Mouse (Mus musculus) left cerebral cortex, adult 11 months (tissue): ENCODE results near the gene Psmg1.

ENCODE experiments used
- DNase-seq: peaks from one replicate; pipeline ENCODE4 v3.0.0; 2022; ENCODE audit warnings: low spot score

Gene Psmg1

DNA sequence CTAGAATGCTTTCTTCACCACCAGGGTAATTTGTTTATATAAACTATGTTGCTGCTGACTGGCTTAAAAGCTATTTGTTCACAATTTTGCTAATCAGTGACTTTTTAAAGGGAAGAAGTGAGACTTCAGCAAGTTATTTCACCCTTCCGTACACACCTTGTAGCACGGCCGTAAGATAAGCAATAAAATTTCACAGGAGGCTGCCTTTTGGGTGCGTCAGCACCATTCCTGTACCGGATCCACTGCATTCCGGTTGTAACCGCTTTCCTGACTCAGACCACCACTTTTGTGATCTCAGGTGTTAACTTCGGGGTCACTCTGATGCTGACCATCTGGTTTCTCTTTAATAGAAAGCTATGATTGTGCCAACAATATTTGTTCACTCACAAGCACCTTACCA is 32.7 kb downstream of the Psmg1 start:
- no peak for DNase-seq

DNA sequence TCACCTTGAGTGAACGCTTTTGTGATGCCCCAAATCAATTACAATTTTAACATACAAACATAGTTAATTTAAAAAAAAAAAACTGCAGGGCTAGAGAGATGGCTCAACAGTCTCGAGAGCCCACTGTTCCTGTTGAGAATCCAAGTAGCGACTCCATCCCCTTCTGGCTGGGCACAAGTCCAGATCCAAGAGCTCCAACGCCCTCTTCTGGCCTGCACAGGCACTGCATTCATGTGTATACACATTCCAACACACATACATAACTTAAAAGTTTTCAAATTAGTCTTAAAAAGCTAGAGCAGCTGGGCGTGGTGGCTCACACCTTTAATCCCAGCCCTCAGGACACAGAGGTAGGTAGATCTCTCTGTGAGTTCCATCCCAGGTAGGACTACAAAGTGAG is 34.1 kb downstream of the Psmg1 start:
- DNase-seq: no peak

DNA sequence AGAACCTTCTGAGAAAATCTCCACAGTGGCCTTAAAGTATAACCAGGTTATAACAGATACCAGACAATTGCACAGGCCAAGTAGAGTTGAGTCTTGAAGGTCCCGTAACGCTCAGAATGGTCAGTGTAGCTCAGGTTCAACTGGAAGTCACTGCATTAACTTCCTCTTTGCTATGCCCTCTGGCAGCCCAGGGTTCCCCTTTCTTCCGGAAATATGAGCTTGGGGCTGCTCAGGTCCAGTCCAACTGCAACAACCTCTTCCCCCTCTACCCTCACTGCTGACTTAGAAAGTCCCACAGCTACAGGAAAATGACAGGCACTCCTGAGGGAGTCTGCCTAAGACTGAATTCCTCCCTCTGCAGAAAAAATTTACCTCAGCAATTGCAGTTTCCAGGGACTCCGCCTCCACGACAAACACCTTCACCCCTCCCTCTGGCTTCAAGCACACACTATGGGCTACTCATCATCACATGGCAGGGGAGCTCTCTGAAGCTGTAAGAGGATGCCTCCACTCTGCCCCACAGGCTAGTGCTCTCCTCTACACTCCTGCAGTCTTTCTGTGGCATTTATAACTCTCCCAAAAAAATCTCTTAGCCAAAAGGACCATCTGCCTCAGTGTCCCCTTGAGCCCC is 34.9 kb downstream of the Psmg1 start:
- DNase-seq: no peak

DNA sequence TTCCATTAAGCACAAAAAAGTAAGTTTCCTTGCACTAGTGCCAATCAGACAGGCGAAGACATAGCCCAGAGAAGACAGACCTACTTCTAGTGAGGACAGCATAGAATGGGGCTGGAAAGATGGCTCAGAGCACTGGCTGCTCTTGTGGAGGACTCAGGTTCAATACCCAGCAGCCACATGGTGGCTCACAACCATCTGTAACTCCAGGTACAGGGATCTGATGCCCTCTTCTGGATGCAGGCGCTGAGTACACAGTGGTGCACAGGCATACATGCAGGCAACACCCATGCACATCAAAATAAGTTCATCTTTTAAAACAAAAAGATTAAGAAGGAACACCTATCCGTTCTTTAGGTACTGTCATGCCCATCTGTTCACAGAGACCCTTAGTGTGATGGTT is 36.4 kb downstream of the Psmg1 start:
- DNase-seq: no peak

DNA sequence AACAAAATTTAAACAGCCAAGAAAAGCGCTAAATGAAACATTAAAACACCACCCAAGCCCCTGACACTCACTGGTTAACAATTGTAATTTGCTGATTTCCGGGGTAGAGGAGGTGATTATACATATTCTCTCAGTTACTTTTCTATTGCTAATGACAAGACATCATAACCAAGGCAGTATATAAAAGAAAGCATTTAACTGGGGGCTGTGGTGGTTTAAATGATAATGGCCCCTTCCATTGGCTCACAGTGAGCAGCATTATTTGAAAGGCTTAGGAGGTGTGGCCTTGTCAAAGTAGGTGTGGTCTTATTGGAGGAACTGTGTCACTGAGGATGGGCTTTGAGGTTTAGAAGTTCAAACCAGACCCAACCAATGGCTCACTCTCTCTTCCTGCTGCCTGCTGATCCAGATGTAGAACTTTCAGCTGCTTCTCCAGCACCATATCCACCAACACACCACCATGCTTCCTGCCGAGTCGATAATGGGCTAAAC is 37.6 kb downstream of the Psmg1 start:
- DNase-seq: no peak

DNA sequence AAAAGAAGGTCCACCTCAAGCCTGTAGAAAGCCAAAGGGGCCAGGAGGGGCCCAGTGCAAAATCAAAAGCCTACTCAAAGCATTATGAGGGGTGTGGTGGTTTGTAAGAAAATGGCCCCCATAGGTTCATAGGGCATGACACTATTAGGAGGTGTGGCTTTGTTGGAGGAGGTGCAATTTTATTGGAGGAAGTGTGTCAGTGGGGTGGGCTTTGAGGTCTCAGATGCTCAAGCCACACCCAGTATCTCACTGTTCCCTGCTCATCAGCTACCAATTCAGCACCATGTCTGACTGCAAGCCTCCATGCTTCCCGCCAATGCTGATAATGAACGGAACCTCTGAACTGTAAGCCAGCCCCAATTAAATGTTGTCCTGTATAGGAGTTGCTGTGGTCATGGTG is 39.3 kb downstream of the Psmg1 start:
- DNase-seq: no peak

DNA sequence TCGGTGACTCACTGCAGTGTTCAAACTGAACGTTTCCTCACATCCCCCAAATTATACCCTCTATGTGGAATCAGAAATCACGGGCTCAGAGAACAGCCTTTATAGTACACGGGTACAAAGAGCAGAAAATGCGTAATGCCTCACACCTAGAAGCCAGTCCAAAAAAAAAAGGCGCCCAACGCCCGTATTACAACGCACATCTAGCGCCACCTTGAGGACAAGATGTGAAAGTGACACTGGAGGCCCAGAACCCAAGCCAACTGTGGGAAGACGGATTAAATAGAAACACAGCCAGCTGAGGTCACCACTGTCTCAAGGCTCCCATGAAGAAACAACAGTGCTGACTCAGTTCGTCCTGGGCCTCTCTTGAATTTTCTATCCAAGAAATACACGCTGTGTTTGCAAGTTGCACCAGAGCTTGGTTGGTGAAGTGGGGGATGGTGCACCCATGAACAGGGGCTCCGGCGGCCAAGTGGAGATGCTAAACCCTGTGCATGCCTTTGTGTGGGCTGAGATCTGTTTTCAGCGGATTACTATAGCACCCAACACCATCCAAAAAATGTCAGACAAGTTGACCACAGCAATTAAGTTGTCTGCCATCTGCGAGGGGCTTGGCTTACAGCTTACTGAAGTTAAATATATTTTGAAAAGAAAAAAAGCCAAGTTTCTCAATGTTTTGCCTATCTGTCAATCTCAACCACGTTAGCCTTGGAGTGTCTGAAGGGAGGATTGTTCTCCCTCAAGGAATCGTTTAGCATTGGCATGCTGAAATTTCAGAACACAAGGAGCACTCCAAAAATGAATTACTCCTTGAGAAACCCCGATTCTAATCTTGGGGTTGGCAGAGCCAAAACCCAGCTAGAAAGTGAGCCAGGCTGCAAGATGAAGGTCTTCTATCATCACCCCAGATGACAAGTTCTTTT is 45.1 kb downstream of the Psmg1 start:
- DNase-seq: peak; percentile 67

DNA sequence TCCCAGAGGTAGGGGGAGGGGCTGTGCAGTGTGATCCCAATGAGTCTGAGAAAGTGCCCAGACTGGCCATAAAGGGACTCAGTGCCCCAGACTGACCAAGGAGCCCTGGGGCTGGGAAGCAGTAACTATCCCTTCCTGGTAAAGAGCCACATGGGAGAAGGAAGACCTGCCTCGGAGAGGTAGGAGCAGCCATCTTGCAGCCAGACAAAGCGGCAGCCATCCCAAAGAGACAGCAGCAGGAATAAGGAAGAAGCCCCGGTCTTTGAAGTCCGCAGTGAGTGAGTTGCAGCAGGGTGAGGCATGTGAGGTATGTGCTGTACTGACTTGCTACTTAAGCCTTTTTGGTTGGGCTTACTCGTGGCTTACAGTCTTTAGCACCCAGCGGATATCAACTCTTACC is 47.6 kb downstream of the Psmg1 start:
- no peak for DNase-seq

DNA sequence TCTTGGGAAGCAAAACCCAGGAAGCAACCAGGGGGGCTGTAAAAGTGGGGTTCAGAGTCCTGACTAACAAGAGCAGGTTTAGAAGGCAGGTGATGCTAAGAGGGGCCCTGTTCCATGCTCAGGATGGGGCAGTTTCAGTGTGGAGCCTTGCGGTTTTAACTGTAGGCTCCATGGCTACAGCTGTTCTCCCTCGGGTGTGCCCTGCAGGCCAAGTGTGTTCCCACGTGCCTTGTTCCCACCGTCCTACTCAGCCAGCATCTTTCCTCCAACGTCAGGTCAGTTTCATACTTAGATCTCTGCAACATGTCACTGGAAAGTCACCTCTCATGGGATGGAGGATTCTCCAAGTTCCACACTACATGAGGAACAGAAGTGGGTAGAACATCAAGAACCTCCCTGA is 49.2 kb downstream of the Psmg1 start:
- no peak for DNase-seq

DNA sequence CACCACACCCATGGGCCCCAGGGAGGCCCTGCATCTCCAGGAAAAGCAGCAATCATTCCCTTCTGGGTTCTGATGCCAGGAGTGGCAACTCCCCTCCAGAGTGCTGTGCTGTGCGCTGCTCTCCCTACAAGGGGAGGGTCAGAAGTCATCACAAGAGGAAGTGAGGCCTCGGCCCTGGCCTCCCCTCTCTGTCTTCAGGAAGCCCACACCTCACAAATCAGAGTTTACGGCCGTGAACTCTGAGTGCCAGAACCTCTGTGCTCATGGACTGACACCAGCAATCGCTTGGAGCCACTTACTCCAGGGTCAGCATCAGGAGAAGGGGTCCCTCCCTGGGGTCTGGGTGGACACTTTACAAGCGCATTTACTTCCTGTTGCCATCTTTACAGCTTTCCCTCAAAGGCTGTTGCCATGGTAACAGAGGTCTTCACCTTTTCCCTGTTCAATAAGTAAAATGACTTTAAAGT is 55.2 kb downstream of the Psmg1 start:
- no peak for DNase-seq

DNA sequence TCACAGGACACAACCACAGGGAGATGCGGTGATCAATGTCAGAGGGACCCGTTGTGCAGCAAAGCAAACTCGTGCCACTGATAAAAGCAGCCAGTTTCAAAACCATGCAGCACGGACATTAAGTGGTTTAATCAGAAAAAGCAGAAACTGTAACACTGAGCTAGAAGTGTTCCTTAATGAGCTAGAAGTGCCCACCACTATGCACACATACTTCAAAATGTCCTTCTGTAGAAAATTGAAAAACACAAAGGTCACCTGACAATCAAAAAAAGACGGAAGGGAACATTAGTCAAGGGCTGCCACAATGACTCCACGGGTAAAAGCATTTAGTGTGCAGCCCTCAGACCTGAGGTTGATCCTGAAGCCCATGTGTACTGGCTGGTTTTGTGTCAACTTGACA is 57.9 kb downstream of the Psmg1 start:
- DNase-seq: no peak

DNA sequence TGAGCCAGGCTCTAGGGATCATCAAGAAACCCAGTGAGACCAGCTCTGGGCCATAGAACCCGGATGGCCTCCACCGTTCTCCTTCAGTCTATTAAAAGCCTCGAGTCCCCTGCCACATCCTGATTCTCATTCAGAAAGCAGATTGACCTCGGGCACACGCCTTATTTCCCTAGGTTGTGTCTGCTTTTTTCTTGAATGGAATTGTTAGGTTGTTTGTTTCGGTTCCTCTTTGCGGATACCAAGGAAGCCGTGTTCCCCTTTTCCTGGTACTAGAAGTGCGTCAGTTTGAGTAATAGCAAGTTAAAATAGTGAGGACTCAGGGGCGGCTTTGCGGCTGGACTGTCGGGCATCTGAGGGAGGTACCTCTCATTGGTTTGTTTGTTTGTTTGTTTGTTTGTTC is 59.3 kb downstream of the Psmg1 start:
- no peak for DNase-seq
